Mouse (Mus musculus): ENCODE measurements around the gene Cux2.

Cux2 gene

GRCm38 (mm10) chr5:122059060-122060017, 9.4 kb upstream of the Cux2 start:
- DNase-seq (ENCODE audit: low spot score in 2 of 2): no peak

DNA sequence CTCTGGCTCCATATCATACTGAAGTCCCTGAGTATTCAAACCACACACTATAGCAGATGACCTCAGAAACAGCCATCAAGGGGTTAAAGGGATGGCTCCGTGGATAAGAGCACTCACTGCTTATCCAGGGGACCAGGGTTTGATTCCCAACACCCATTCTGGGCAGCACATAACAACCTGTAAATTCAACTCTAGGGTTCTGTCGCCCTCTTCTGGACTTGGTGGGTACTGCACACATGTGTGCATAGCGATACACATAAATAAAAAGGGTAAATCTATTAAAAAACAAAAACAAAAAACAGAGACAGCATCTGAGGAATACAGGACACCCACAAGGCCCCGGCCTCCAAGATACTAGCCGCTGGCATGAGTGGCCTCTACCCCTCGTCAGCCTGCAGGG, 7.7 kb upstream of the Cux2 start:
- no peak for DNase-seq (ENCODE audit: low spot score in 2 of 2)

DNA sequence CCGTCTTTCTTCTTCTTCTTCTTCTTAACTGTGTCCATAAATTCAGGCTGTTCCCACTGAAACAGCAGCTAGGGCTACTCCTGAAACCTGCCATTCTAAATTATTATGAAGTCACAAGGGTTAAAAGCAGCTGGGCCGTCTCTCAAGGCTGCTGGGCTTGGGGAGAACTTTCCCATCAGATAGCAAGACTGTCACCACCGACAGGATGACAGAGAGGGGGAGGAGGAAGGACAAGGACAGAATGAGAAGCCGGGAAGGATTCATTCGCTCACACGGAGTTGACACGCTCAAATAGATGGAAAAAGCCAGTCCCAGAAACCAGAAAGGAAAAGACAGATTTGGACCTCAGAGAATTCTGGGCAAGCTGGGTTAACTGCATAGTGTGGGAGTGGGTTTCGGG, 6.7 kb upstream of the Cux2 start:
- DNase-seq (ENCODE audit: low spot score in 2 of 2): no peak

DNA sequence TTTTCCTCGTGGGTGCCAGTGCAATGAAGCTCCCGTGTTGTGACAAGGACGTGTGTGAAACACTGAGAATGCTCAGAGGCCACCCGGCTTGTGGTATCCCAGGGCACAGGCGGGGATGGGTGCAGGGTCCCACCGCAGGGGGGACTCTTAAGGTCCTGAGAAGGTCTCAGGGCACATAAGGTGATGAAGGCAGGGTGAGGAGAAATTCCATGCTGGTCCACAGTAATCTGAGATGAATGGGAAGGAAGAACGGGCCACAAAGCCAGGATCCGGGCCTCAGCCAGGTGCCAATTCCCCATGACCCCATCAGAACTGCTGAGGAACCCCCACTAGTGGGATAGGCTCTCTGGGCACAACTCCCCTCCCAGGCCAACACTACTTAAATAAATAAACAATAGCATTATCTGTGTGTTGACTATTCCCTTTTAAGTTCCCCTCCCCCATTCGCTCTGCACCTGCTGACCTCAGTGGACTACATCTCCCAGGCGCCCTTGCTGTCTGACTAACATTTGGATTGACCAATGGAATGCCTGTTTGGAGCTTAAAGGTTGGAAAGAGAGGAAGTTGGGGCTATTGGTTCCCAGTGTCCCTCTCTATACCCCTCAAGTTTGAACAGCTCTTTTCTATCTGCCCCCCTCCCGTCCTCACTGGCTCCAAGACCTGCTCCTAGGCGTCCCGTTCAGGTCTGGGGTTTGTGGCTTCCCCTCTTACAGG, 4.4 kb upstream of the Cux2 start:
- DNase-seq (ENCODE audit: low spot score in 2 of 2): no peak

DNA sequence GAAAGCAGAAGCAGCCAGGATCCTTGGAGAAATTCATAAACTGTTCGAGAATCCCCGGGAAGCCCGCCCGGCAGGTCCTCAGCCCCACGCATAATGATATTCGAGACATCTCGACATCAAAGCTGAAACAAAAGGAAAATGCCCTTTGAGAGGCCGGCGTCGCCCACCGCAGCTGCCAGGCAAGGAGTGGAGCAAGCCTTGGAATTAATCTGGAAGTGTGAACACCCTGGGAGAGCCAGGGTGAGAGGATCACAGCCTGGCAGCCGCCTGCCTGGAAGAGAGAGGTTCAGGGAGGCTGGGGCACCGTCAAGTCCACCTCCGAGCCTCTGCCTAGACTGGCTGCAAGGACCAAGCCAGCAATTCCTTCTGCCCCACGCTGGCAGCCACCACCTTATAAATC, 3.7 kb upstream of the Cux2 start:
- no peak for DNase-seq (ENCODE audit: low spot score in 2 of 2)

DNA sequence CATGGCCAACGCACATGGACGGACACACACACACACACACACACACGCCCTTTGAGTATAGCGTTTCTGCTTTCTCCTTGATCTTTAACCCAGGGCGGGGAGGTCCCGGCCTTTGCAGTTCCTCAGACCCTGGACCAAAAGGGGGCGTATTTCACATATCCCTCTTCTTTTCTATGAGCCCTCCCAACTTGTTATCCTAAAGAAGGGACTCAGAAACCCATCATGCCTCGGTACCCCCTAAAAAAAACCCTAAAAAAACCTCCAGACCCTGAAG, 867 bp upstream of the Cux2 start:
- DNase-seq (ENCODE audit: low spot score in 2 of 2): no peak

DNA sequence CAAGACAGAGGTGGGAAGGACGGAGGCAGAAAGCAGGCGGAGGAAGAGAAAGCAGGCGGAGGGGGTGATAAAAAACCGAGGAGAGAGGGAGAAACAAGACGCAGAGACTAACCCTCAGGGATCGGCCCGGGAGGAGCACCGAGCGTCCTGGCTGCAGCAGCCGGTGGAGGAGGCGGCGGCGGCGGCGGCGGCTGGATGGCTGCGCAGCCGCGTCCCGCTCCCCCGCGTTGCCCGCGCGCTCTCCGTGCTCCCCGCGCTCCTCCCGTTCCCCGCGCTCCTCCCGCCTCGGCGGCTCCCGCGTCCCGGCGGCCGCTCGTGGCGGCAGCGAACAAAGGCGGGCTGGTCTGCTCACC, 262 bp downstream of the Cux2 start:
- no peak for DNase-seq (ENCODE audit: low spot score in 2 of 2)

DNA sequence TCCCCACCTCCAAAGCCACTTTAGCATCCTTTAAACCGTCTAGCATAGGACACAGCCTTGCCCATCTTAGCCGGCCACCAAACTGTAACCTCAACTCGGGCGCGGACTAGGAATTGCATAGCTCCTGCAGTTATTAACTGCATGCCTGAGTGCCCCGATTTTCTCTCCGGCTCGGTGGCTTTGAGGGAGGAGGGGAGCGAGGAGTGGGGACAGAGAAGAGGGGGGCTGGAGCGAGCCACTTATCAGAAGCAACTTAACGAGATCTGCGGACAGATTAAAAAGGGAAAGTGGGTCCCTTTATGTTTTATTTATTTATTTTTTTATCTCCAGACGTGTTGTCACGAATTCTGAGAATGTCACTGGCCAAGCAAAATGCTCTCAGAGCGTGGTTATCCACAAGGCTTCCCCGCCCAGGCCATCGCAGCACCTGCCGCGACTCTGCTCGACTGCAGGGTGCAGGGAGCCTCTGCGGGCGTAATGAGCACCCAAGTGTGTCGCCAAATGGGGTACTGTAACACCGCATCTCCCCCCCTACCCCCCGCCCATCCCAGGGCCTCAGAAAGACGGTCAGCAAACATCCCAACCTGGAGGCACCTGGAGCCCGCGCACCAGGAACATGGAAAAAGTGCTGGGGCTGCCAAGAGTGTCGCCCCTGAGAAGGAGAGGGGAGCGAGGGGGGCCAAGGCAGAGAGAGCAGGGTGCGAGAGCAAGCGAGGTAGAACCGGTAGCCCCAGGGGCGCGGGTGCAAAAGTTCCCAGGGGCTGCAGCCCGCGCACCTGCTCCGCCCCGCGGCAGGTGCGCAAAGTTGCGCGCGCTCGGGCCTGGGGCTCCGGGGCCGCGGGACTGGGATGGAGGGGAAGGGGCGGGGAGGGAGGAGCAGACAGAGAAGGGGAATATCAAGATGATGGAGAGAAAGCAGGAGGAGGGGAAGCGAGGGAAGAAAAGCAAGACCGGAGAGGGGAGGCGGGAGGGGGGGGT, 927 bp downstream of the Cux2 start:
- DNase-seq (ENCODE audit: low spot score in 2 of 2): no peak

DNA sequence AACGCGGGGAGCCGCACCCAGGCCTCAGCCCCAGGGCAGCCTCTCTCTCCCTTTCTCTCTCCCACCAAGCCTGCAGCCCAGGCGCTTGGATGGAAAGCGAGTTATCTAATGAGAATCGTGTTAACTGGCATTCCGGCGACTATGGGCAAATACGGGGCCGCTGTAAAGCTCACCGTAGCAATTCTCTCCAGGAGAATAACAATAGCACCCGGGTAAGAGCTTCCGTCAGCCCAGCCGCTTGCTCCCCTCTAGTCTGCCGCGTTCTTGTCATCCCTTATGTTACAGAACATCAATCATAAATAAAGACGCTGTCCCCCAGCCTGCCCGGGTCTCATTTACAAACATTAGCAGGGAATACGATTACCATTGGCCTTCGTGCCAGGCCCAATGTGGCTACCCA, 1.6 kb downstream of the Cux2 start:
- DNase-seq (ENCODE audit: low spot score in 2 of 2): no peak

GRCm38 (mm10) chr5:122047791-122048190, 2.1 kb downstream of the Cux2 start:
- DNase-seq (ENCODE audit: low spot score in 2 of 2): no peak

- no peak for DNase-seq (ENCODE audit: low spot score in 2 of 2)
Measured at GRCm38 (mm10) chr5:122043567-122043966, 6.3 kb downstream of the Cux2 start.

- no peak for DNase-seq (ENCODE audit: low spot score in 2 of 2)
Measured at GRCm38 (mm10) chr5:122035278-122035677, 14.6 kb downstream of the Cux2 start.

DNA sequence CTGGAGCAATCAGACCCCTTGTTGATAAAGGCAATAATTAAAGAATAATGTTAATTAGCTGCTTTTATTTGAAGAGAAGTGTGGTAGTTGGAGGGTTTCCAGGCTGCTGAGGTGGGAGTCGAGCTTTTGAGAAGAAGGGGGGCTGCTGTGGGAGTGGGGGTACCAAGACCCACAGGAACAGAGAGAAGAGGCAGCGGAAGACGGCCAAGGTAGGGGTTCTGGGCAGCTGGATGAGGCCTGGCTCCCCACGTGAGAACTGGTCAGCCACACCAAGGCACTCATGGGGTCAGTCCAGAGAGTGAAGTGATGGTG, 16.8 kb downstream of the Cux2 start:
- no peak for DNase-seq (ENCODE audit: low spot score in 2 of 2)

- no peak for DNase-seq (ENCODE audit: low spot score in 2 of 2)
Measured at GRCm38 (mm10) chr5:122032471-122033166, 17.3 kb downstream of the Cux2 start.

GRCm38 (mm10) chr5:122031146-122031545, 18.8 kb downstream of the Cux2 start:
- no peak for DNase-seq (ENCODE audit: low spot score in 2 of 2)

- no peak for DNase-seq (ENCODE audit: low spot score in 2 of 2)
Measured at GRCm38 (mm10) chr5:122030640-122031039, 19.3 kb downstream of the Cux2 start.

DNA sequence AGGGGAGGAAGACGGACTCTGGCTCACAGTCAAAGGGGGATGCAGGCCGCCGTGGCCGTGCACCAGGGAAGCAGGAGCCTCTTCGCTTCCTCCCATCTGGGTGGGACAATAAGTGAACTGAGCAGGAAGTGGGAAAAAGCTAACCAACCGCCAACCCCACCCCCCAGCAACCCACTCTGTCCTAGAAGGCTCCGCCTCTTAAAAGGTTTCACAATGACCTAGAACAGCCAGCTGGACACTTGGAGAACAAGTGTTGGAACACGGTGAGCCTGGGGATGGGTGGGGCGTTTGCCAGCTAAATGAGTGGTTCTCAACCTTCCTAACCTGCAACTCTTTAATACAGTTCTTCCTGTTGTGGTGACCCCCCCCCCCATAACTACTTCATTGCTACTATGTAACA, 23.1 kb downstream of the Cux2 start:
- DNase-seq (ENCODE audit: low spot score in 2 of 2): no peak

DNA sequence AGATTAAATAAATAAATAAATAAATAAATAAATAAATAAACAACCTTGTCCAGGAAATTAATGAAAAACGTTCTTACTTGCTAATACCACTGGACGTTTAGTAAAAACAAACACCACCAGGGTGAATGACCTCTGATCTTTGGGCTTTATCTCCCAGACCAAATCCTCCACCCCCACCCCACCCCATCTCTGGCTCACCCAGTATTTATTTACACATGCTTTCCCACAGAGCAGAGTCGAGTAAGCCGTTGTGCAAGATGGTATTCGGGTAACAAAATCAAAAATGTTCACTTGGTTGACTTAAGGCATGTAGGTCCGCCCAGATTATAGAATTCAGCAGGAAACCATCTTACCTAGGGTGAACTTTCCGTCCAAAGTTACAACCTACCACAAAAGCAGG, 23.6 kb downstream of the Cux2 start:
- no peak for DNase-seq (ENCODE audit: low spot score in 2 of 2)

DNA sequence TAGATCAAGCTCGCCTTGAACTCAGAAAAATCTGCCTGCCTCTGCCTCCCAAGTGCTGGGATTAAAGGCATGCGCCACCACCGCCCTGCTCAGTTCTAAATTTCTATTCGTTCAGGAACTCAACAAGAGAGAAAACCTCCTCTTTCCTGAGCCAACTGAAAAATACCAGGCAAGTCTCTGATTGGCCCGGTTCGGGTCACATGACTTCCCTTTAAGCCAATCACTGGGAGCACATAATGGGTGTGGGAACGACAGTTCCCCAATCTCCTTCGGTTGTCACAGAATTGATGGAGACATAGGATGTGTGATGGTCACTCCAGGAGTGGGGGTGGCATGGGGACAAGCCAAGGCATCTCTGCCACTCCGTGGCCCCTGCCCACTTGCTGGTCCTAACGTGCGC, 24.8 kb downstream of the Cux2 start:
- no peak for DNase-seq (ENCODE audit: low spot score in 2 of 2)

- DNase-seq (ENCODE audit: low spot score in 2 of 2): no peak
Measured at GRCm38 (mm10) chr5:122019288-122019687, 30.6 kb downstream of the Cux2 start.

- no peak for DNase-seq (ENCODE audit: low spot score in 2 of 2)
Measured at GRCm38 (mm10) chr5:122017778-122018177, 32.1 kb downstream of the Cux2 start.

GRCm38 (mm10) chr5:122017269-122017668, 32.6 kb downstream of the Cux2 start:
- no peak for DNase-seq (ENCODE audit: low spot score in 2 of 2)

Data from spleen, postnatal 36 days (tissue).